Mouse (Mus musculus): ENCODE measurements around the gene Eno3.
A peak's percentile ranks its signal among the peaks of the same experiment; 100 is the strongest.

DNA sequence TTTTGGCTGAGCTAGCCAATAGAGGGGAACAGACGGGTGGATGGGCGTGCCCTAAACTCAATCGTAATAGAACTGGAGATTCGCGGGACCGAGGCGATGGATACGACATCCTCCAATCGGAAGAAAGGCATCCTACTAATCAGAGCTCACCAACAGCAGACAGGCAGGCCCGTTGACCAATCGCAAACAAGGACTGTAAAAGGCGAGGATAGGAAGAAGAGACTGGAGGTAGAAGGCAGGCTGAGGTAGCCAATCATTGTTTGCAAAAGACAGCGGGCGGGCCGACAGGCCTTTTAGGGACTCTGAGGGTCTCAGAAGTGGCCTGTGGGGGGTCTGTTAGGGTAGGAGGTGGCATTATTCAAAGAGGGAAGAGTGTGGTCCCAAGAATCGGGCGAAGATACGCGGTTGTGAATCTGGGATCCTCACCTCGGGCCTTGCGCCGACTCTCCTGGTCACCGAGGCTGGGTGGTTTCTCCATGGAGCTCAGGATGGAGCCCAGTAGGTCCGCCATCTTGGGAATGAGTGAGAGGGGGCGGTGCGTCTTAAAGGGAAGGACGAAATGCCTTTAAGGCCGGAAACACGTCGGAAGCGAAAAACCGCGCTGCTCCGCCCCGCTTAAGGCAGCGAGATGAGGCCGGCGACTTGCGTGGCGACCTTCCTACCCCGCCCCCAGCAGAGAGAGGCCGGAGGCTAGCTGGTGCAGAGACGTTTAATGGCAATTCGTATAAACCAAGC lies 11.9 kb downstream of the Eno3 start, which contains the start of gene Spag7:
- peak; percentile 56; the same call in 1 of the 2 replicates for TF ChIP-seq HCFC1 (IDR thresholded peaks at IDR 0.05; ENCODE audit: borderline replicate concordance, insufficient read depth, low read length)
- TF ChIP-seq ZNF384 (IDR thresholded peaks at IDR 0.05; ENCODE audit: low read depth, low read length): no peak
- peak; percentile 96 for TF ChIP-seq CHD2 (IDR thresholded peaks at IDR 0.05; ENCODE audit: low read depth, low read length)
- no peak for TF ChIP-seq MAFK (IDR thresholded peaks at IDR 0.05; ENCODE audit: insufficient read depth, low read depth, low read length)

All from ES-E14 (cell line).